Mouse (Mus musculus) mature B cell (primary cell): ENCODE data around the gene F9.
"Not testable (repeated sequence)": the region's sequence is repeated elsewhere in the genome, so short reads cannot be mapped to it uniquely, and the experiment has no call there.

Source experiments
- in situ Hi-C: fragments of 300-500 bp; cut with MboI; formaldehyde crosslinking; loops from 2 replicates; pipeline ENCODE4 v1.14.3; 2019

Gene F9

DNA sequence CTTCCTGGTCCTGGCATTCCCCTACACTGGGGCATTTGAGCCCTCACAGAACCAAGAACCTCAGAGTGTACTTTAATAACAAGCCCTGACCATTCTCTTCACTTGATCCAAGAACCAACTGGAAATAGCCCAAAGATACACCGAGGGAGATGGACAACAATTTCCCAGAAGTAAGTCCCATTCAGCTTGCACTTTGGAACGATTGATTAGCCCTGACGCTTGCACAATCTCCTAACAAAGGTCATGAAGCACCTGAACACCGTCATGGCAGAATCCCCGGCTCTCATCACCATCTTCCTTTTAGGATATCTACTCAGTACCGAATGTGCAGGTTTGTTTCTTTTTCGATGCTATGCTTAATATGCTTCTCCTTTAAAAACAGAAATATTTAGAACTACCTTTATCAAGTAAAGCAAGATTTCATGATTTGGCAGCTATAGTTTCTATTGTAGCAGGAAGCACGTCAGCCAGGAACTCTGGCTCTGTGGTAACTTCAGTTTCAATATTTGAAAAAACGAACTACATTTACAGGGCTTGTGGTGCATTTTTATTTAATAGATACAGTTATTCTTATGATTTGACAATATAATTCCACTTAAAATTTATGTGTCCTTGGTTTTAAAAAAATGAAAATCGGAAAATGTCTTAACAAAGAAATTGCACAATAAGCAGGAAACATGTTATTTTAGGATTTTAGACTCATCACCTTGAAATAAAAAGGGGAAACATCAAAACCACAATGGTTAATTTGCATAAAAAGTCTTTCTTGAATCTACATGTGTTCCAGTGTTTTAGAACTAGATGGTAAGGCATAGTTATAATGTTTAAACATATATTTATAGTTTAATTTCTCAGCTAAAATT lies at the start of gene F9:
Gene F9, plus strand, starts transcription at position 244 of the 863 bp plus-strand sequence.
- in situ Hi-C loops, result loop anchor here (10.0 kb wide), 1 partner anchor 405 kb away; no protein-coding TSS in a partner anchor

DNA sequence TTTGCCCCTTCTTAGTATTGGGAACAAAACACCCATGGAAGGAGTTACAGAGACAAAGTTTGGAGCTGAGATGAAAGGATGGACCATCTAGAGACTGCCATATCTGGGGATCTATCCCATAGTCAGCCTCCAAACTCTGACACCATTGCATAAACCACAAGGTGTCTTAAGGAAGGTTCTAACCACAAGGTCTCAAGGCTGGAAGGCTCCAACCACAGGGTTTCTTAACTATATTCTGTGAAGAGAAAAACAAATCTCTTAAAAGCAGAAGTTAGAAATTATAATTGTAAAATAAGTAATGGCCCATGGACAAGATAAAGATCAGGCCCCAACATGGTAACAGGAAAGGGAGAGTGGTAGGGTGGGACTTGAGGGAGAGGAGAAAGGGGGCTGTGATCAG lies 29.5 kb upstream of the F9 start:
- in situ Hi-C loops, result not testable (repeated sequence)

DNA sequence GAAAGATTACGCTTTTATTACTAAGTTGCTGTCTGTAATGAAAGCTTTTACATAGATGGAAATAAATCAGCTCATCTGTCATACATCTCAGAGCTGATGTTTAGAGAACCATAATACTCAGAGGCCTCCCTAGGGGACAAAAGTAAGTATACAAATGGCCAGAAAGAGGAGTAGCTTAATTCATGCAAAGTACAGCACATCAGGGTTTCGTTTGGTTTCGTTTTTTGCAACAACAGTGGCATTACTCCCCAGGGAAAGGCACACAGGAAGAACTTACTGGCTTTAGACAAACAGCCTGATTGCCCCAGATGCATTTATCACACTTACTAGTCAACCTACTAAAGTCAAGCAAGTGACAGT lies 800 bp downstream of the F9 start:
- in situ Hi-C loops, result loop anchor here (10.0 kb wide), 1 partner anchor 405 kb away; no protein-coding TSS in a partner anchor

DNA sequence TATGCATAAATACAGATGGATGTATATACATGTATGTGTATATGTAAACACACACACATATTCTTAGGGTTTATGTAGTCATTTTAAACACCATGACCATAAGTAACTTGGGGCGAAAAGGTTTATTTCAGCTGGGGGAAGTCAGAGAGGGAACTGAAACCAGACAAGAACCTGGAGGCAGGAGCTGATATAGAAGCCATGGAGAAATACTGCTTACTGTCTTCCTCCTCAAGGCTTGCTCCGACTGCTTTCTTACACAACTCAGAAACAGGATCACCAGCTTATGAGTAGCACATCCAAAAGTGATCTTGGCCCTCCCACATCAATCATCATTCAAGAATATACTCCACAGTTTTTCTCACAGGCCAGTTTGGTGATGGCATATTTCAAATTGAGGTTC lies 2.2 kb downstream of the F9 start:
- in situ Hi-C loops, result loop anchor here (10.0 kb wide), 1 partner anchor 403 kb away; no protein-coding TSS in a partner anchor

DNA sequence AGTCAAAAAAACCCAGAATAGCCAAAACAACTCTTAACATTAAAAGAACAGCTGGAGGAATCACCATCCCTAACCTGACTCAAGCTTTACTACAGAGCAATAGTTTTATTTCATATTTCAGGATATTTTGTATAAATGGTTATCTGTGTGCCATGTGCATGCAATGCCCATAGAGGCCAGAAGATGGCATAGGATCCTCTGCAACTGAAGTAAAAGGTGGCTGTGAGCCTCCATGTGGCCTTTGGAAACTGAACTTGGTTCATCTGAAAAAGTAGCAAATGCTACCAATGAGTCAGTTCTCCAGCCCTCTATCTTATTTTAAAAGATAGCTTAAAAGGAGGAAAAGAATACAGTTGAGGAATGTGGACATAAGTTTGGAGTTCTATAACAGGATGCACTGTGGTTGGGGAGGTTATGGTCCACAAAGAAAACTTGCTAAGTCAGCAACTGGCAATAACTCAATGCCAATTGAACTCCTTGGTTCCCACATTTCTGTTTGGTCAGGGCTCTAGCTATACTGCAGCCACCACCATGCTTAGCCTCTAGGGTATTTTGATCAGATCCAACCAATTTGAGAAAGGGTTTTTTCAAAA lies 13.9 kb downstream of the F9 start:
- in situ Hi-C loops, result no loop called here

DNA sequence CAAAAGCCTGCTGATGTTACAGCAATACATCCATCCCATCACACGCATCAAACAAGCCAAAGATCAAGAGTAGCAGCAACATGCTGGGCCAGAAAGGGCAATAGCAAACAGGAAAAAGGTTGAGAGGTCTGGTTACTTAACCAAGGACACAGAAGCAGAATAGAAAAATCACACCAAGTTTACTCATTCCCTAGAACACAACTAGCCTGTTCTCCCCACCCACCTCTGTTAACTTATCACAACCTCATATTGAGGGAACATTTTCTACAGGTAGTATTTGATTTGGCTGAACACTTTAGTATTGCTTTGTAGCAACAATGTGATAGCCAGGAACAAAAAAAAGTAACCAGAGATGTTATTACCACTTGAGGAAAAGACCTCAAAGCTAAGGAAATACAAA lies 15.3 kb downstream of the F9 start:
- in situ Hi-C loops, result no loop called here

DNA sequence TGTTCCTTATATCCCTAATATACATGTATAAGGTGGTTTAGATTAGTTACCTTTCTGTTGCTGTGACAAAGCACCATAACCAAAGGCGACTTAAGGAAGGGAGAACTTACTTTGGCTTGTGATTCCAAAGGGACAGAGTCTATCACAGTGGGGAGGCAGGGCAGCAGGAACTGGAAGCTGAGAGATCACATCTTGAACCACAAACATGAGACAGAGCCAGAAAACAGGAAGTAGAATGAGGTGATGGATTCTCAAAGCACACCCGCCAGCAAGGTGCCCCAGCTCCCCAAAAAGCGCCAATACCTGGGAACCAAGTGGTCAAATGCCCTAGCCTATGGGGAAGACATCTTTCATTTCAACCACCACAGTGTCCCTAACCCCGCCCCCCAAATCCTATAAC lies 21.7 kb downstream of the F9 start:
- in situ Hi-C loops, result no loop called here

DNA sequence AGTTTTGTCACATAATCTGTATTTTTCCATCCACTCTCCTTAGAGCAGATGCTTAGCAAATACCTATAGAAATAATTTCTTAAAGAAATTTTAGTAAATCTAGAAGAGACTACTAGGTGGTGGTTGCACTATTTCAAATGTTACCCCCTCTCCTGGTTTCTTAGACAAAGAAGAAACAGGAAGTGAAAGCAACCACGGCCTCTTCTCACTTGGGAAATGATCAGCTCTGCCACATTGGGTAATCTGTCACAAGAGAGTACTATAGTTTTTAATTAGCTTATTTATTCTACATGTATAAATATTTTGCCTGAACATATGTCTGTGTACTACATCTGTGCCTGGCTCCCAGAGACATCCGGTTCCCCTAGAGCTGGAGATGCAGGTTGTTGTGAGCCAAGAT lies 22.3 kb downstream of the F9 start:
- in situ Hi-C loops, result no loop called here

DNA sequence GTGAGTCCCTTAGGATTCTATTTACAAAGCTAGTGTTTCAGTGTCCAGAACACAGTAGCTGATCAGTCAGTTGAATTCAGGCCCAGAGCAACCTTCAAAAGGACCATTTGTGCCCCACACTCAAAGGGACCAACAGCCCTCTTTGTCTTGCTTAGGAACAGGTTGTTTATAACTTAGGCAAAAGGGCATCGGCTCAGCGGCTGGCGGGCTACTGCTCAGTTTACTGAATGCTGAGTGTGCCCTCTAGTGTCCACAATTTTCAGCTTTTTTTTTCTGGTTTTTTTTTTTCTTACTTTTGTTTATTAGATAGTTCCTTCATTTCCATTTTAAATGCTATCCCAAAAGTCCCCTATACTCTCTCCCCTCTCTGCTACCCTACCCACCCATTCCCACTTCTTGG lies 27.4 kb downstream of the F9 start:
- in situ Hi-C loops, result loop anchor here (25.0 kb wide), 1 partner anchor 839 kb away; no protein-coding TSS in a partner anchor

DNA sequence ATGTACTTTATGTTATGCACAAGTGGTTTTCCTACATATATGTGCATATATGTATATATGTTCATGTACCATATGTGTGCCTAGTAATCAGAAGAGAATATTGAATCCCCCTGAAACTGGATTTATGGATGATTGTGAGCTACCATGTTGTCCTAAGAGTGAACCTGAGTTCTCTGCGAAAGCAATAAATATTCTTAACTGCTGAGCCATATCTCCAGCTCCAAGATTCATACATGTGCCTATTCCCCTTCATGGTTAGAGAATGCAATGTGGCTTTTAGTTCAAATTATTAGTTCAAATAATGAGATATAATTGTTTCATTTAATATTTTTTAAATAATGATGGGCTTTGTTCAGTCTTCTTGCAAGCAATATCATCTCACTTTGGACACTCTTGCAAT lies 55.5 kb downstream of the F9 start:
- in situ Hi-C loops, result no loop called here

DNA sequence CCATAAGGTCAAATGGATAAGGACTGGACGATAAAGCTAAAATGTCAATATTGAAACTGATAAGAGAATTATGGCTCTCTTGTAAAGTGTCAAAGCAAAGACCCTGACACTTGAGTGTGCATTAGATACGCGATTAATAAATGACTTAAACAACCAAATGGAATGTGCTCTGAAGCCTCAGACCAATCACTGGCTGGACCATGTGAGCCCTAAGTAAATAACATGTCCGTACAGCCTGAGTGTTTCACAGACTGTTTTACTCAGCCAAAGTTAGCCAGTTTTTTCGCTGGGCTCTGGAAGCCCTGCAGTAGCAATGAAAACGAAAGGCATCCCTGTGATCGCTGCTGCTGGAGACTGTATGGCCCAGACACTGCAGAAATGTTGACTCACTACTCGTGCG lies 55.9 kb downstream of the F9 start:
- in situ Hi-C loops, result no loop called here

DNA sequence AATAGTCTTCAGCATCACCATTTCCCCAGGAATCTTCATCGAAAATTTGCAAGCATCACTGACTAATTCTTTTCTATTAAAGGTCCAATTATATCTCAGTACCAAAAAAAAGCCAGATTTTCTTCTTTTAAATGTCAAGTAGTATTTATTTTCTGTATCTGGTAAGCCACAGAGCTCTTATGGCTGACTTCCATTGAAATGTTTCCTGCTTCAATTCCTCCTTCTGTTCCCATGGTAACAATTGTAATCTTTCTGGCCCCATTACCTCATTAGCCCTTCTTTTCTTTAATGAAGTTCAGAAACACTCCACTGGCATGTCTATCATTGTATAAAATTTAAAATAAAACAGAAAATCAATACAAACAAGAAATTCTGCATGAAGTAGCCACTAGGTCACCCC lies 76.1 kb downstream of the F9 start:
- in situ Hi-C loops, result no loop called here
